Mouse (Mus musculus) E14TG2a.4 (cell line): ENCODE data around the gene Lgi4.

ENCODE experiments used
- CTCF ChIP-seq: conservative IDR thresholded peaks from 2 replicates; pipeline ENCODE4 v1.5.1; 2014; ENCODE audit warnings: low read length
- NANOG ChIP-seq: IDR thresholded peaks from 2 replicates; pipeline ENCODE4 v1.6.1; 2014; ENCODE audit warnings: borderline replicate concordance, low read length, mixed read lengths
- POU5F1 ChIP-seq: IDR thresholded peaks from 2 replicates; pipeline ENCODE4 v1.6.1; 2014; ENCODE audit warnings: low read length, borderline replicate concordance

DNA sequence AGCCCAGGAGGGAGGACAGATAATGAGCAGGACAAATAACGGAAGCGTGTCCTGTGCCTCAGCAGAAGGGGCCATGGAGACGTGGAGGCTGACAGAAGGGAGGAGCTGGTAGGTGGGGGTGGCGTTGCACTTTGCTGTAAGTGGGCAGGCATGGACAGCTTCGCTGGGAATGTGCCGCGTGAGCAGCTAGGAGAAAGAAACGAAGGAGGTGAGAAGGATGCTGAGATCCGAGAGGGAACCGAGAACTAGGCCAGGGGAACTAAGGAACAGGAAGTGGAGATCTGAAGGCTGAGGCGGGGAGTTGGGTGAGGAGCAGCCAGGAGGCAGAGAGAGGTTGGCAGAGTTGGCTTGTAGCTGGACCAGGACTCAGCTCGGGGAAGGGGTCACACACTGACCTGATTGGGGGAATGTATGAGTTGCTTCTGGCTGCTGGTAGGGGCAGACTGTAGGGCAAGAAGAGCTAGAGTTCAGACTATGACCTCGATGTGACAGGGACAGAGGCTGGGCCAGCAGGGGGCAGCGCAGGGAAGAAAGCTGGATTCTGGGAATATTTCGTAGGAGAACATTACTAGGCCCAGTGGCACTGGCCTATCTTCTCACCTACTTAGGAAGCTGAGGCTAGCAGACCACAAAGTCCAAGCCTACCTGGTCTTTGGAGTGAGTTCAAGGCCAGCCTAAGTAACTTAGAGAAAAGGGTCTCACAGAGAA lies 46.1 kb downstream of the Lgi4 start:
- peak; percentile 48 for TF ChIP-seq CTCF
- no peak for TF ChIP-seq POU5F1
- no peak for TF ChIP-seq NANOG
